Mouse (Mus musculus): ENCODE data around the gene Sh3bgrl2.

- TF ChIP-seq CTCF (IDR thresholded peaks at IDR 0.05; ENCODE audit: borderline replicate concordance, control insufficient read depth, extremely low read depth, insufficient read depth, low read length, poor library complexity) (no peak), POLR2A (IDR thresholded peaks at IDR 0.05; ENCODE audit: control insufficient read depth, extremely low read depth, insufficient read depth, low read length, poor library complexity) (no peak)
These were observed 2.9 kb upstream of the Sh3bgrl2 start for GRCm38 (mm10) chr9:83545240-83545639.

Data from thymus, adult 2 months (tissue).